Mouse (Mus musculus): ENCODE results near the gene Hapln2. TPM values are rescaled to one million over a fixed set of nuclear protein-coding genes. Genes with fewer than 3 reads are reported as not detected.
A peak's percentile ranks its signal among the peaks of the same experiment; 100 is the strongest.

Hapln2 gene
- total and polyA plus RNA-seq, 3 experiments: not detected

GRCm38 (mm10) chr3:87986868-87987267 is 40.5 kb downstream of the Hapln2 start (continued):
- TF ChIP-seq USF2 (IDR thresholded peaks at IDR 0.05; ENCODE audit: borderline replicate concordance in 1 of 2, insufficient read depth in 1 of 2, low read depth in 1 of 2, low read length in 2 of 2) (no peak), MAFK (IDR thresholded peaks at IDR 0.05; ENCODE audit: borderline replicate concordance, low read depth, low read length) (no peak), TAL1 (IDR thresholded peaks at IDR 0.05; ENCODE audit: low read length) (no peak), JUND (IDR thresholded peaks at IDR 0.05; ENCODE audit: low read depth, low read length) (no peak), E2F4 (IDR thresholded peaks at IDR 0.05; ENCODE audit: borderline replicate concordance, low read depth, low read length) (no peak), SMC3 (IDR thresholded peaks at IDR 0.05; ENCODE audit: low read depth, low read length) (peak; percentile 75), GATA1 (IDR thresholded peaks at IDR 0.05; ENCODE audit: low read depth, low read length) (no peak), BHLHE40 (IDR thresholded peaks at IDR 0.05; ENCODE audit: borderline replicate concordance, low read depth, low read length) (no peak), TBP (IDR thresholded peaks at IDR 0.05; ENCODE audit: low read depth, low read length) (no peak), MYC (IDR thresholded peaks at IDR 0.05; ENCODE audit: low read depth, low read length) (peak; percentile 70; the same call in 1 of the 2 replicates)

- H3K27me3 ChIP-seq (ENCODE audit: control insufficient read depth in 1 of 2, insufficient read depth in 2 of 2, low read length in 2 of 2): 0 out of 4 replicates have a peak, but pooled peaks cover 0 to 4% of the 10 kb centered on the region in 2 experiments
- no peak overlapping the region for H3K4me3 ChIP-seq (ENCODE audit: control insufficient read depth in 1 of 2, insufficient read depth in 1 of 2, low read depth in 2 of 2, low read length in 2 of 2)
- H3K9me3 ChIP-seq (replicated peaks; ENCODE audit: insufficient read depth, low read length): no peaks in the 10 kb centered on the region
- no peak for DNase-seq (ENCODE audit: low read depth, low spot score)
- no peak overlapping the region for H3K27ac ChIP-seq (ENCODE audit: control insufficient read depth, low read depth, low read length)
- no peaks in the 10 kb centered on the region; a peak in 1 of 4 replicates for H3K36me3 ChIP-seq (ENCODE audit: control insufficient read depth in 1 of 2, insufficient read depth in 2 of 2, low read length in 2 of 2)
- H3K4me1 ChIP-seq (ENCODE audit: control insufficient read depth in 1 of 2, insufficient read depth in 2 of 2, low read length in 2 of 2): no peaks in the 10 kb centered on the region; a peak in 2 of 4 replicates
- H3K9ac ChIP-seq (ENCODE audit: control insufficient read depth, low read depth, low read length, poor library complexity, severe bottlenecking): no peak overlapping the region
- H3K79me2 ChIP-seq (ENCODE audit: control insufficient read depth, insufficient read depth, low read length, poor library complexity): no peaks in the 10 kb centered on the region
- no peak for TF ChIP-seq NRF1 (IDR thresholded peaks at IDR 0.05; ENCODE audit: insufficient read depth, low read depth, low read length, poor library complexity, severe bottlenecking)
- no peak for TF ChIP-seq CHD1 (IDR thresholded peaks at IDR 0.05; ENCODE audit: low read depth, low read length)
- TF ChIP-seq CHD2 (IDR thresholded peaks at IDR 0.05; ENCODE audit: low read length): no peak
- no peak for TF ChIP-seq MAFK (IDR thresholded peaks at IDR 0.05; ENCODE audit: borderline replicate concordance, low read depth, low read length)
Measured at GRCm38 (mm10) chr3:87985505-87986320, 41.7 kb downstream of the Hapln2 start.

- Histone ChIP-seq H3K4me1 (ENCODE audit: control insufficient read depth in 1 of 2, insufficient read depth in 2 of 2, low read length in 2 of 2) (no peaks in the 10 kb centered on the region; a peak in 2 of 4 replicates), H3K4me3 (ENCODE audit: control insufficient read depth in 1 of 2, insufficient read depth in 1 of 2, low read depth in 2 of 2, low read length in 2 of 2) (no peak overlapping the region), H3K9me3 (replicated peaks; ENCODE audit: insufficient read depth, low read length) (no peaks in the 10 kb centered on the region), H3K27ac (ENCODE audit: control insufficient read depth, low read depth, low read length) (no peak overlapping the region), H3K36me3 (ENCODE audit: control insufficient read depth in 1 of 2, insufficient read depth in 2 of 2, low read length in 2 of 2) (no peaks in the 10 kb centered on the region; a peak in 1 of 4 replicates), H3K9ac (ENCODE audit: control insufficient read depth, low read depth, low read length, poor library complexity, severe bottlenecking) (no peak overlapping the region), H3K79me2 (ENCODE audit: control insufficient read depth, insufficient read depth, low read length, poor library complexity) (no peaks in the 10 kb centered on the region), H3K27me3 (ENCODE audit: control insufficient read depth in 1 of 2, insufficient read depth in 2 of 2, low read length in 2 of 2) (peaks cover under 1 to 7% of the 10 kb centered on the region in 2 experiments; a peak in 3 of 4 replicates)
- TF ChIP-seq KAT2A (conservative IDR thresholded peaks at IDR 0.05; ENCODE audit: low read depth, low read length): no peak
- no peak for TF ChIP-seq RCOR1 (IDR thresholded peaks at IDR 0.05; ENCODE audit: low read depth, low read length)
- no peak for TF ChIP-seq MYC (IDR thresholded peaks at IDR 0.05; ENCODE audit: low read depth, low read length)
- TF ChIP-seq ZNF384 (IDR thresholded peaks at IDR 0.05; ENCODE audit: low read depth, low read length): no peak
- TF ChIP-seq POLR2A (IDR thresholded peaks at IDR 0.05; ENCODE audit: control insufficient read depth in 1 of 2, insufficient read depth in 1 of 2, low read depth in 1 of 2, low read length in 2 of 2, poor library complexity in 1 of 2): no peak
- TF ChIP-seq ZC3H11A (IDR thresholded peaks at IDR 0.05; ENCODE audit: low read depth, low read length): no peak
- TF ChIP-seq HCFC1 (IDR thresholded peaks at IDR 0.05; ENCODE audit: low read depth, low read length): no peak
- TF ChIP-seq EP300 (IDR thresholded peaks at IDR 0.05; ENCODE audit: low read depth in 1 of 2, low read length in 2 of 2): no peak
- no peak for TF ChIP-seq ZKSCAN1 (IDR thresholded peaks at IDR 0.05; ENCODE audit: low read depth, low read length)
- TF ChIP-seq MYB (IDR thresholded peaks at IDR 0.05; ENCODE audit: low read depth, low read length): no peak
- no peak for TF ChIP-seq GATA1 (IDR thresholded peaks at IDR 0.05; ENCODE audit: low read depth, low read length)
- no peak for TF ChIP-seq POLR2AphosphoS2 (IDR thresholded peaks at IDR 0.05; ENCODE audit: low read length)
- TF ChIP-seq MAFK (IDR thresholded peaks at IDR 0.05; ENCODE audit: borderline replicate concordance, low read depth, low read length): no peak
- TF ChIP-seq POLR2AphosphoS5 (IDR thresholded peaks at IDR 0.05; ENCODE audit: borderline replicate concordance, low read depth, low read length): no peak
- DNase-seq (ENCODE audit: low read depth, low spot score): no peak
Measured at GRCm38 (mm10) chr3:87984094-87984493, 43.3 kb downstream of the Hapln2 start.
